Mouse (Mus musculus) ES-E14 (cell line): ENCODE data around the gene Zfhx3. TPM values are rescaled to one million over a fixed set of nuclear protein-coding genes. Genes with fewer than 3 reads are reported as not detected.

Source experiments
- DNase-seq: peaks from one replicate; pipeline ENCODE4 v3.0.0-alpha.2; 2013; ENCODE audit warnings: low read depth, low spot score
- H3K27ac ChIP-seq: 2 replicates; pipeline ENCODE4 v1.5.1; 2012; ENCODE audit warnings: low read depth, mild to moderate bottlenecking, low read length, moderate library complexity, mixed read lengths; ENCODE audit not compliant: poor library complexity, insufficient read depth, severe bottlenecking
- H3K36me3 ChIP-seq: 2 replicates; pipeline ENCODE4 v1.6.1; 2012; ENCODE audit warnings: mild to moderate bottlenecking, low read length, moderate library complexity, mixed read lengths; ENCODE audit not compliant: control insufficient read depth, poor library complexity, insufficient read depth, severe bottlenecking
- H3K4me1 ChIP-seq, 2 experiments: fragments of 150-350 bp in 1 of 2; sonication (generic) in 1 of 2; 2 replicates each; pipeline ENCODE4 v1.6.1; 2012; ENCODE audit warnings: low read length in 2 of 2, mild to moderate bottlenecking in 1 of 2, mixed read lengths in 1 of 2; ENCODE audit not compliant: control insufficient read depth in 2 of 2, insufficient read depth in 2 of 2, poor library complexity in 1 of 2
- H3K4me3 ChIP-seq, 2 experiments: fragments of 150-350 bp in 1 of 2; sonication (generic) in 1 of 2; 2 replicates each; pipeline ENCODE4 v1.5.1; 2012; ENCODE audit warnings: low read length in 2 of 2, low read depth in 1 of 2, mild to moderate bottlenecking in 1 of 2, mixed read lengths in 1 of 2; ENCODE audit not compliant: insufficient read depth in 1 of 2, poor library complexity in 1 of 2, severe bottlenecking in 1 of 2
- H3K9ac ChIP-seq: 2 replicates; pipeline ENCODE4 v1.6.1; 2012; ENCODE audit warnings: low read depth, mild to moderate bottlenecking, low read length, mixed read lengths; ENCODE audit not compliant: poor library complexity, insufficient read depth, severe bottlenecking
- H3K9me3 ChIP-seq: fragments of 150-350 bp; sonication (generic); 2 replicates; pipeline ENCODE4 v1.6.1; 2012; ENCODE audit warnings: low read depth, mild to moderate bottlenecking, low read length; ENCODE audit not compliant: control insufficient read depth, insufficient read depth
- CHD2 ChIP-seq: IDR thresholded peaks from 2 replicates; pipeline ENCODE4 v1.6.1; 2014; ENCODE audit warnings: mild to moderate bottlenecking, low read depth, low read length, inconsistent platforms
- HCFC1 ChIP-seq: IDR thresholded peaks from 2 replicates; pipeline ENCODE4 v1.6.1; 2012; ENCODE audit warnings: low read length, inconsistent platforms, borderline replicate concordance; ENCODE audit not compliant: insufficient read depth
- MAFK ChIP-seq: IDR thresholded peaks from 2 replicates; pipeline ENCODE4 v1.6.1; 2014; ENCODE audit warnings: mild to moderate bottlenecking, low read depth, low read length, inconsistent platforms; ENCODE audit not compliant: insufficient read depth
- ZC3H11A ChIP-seq: IDR thresholded peaks from 2 replicates; pipeline ENCODE4 v1.6.1; 2012; ENCODE audit warnings: low read depth, mild to moderate bottlenecking, inconsistent platforms, low read length, borderline replicate concordance
- ZNF384 ChIP-seq: IDR thresholded peaks from 2 replicates; pipeline ENCODE4 v1.6.1; 2012; ENCODE audit warnings: low read depth, low read length, inconsistent platforms
- in situ Hi-C, 2 experiments: fragments of 600-800 bp; cut with MboI; formaldehyde crosslinking; loops; one replicate each; pipeline ENCODE4 v1.15.1; 2025; ENCODE audit warnings: low sequenced_read_pairs in 2 of 2, inconsistent platforms in 1 of 2; ENCODE audit not compliant: unreplicated experiment in 2 of 2
- total RNA-seq: library from RNA; depleted of rRNA; stranded (reverse); fragments of 300-350 nt; gene quantifications from 2 replicates; pipeline ENCODE4 v1.2.3, GENCODE M21; 2012

Zfhx3 gene
- total RNA-seq, 1 experiment: 8.8 TPM

DNA sequence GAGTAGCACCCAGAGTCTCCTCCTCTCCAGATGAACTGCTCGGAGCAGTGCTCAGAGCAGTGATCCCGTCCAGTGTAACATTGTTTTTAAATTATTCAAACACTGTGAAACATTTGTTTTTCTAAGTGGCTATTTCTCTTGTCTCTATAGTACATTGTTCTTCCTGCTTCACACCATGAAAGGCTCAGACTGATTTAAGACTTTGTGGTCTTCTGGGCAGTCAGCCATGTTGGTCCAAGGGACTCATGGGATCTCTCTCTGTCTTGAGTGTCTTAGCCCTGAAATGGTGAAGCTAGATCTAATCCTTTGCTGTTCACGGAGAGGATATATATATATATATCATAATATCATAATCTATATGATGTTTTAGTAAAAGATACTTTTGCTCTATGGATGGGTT lies 480.1 kb downstream of the Zfhx3 start:
- Histone ChIP-seq H3K27ac (no peak overlapping the region), H3K4me3 (no peak overlapping the region), H3K9ac (no peak overlapping the region), H3K4me1 (no peaks in the 10 kb centered on the region), H3K36me3 (no peaks in the 10 kb centered on the region), H3K9me3 (no peaks in the 10 kb centered on the region)
- no peak for DNase-seq
- in situ Hi-C loops: no loop called here
- no peak for TF ChIP-seq ZNF384
- TF ChIP-seq ZC3H11A: no peak
- TF ChIP-seq CHD2: no peak
- TF ChIP-seq HCFC1: no peak
- TF ChIP-seq MAFK: no peak

GRCm38 (mm10) chr8:108424337-108424736 lies 481.9 kb downstream of the Zfhx3 start:
- Histone ChIP-seq H3K27ac (no peak overlapping the region), H3K9ac (no peak overlapping the region), H3K4me3 (no peak overlapping the region), H3K4me1 (no peaks in the 10 kb centered on the region), H3K9me3 (no peaks in the 10 kb centered on the region), H3K36me3 (no peaks in the 10 kb centered on the region)
- in situ Hi-C loops: no loop called here
- TF ChIP-seq MAFK: no peak
- no peak for DNase-seq

DNA sequence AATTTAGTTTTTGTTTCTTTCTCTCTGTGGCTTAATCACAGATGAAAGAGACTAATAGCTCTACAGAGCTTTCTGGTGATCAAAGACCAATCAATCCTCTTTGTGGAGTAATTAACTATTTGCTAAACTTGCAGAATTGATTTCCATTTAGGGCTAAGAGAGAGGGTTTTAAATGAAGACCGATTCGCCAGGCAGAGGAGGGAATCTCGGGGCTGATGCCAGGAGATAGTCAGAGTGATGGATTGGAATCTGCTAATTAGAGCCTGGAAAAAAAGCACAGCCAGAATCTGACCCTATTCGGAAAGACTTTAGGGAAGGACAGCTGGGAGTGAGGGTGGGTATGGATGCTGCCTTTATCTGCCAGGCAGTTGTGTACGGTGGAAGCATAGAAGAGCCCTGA lies 490.9 kb downstream of the Zfhx3 start:
- H3K9me3 ChIP-seq: no peaks in the 10 kb centered on the region
- no peaks in the 10 kb centered on the region for H3K4me1 ChIP-seq
- H3K36me3 ChIP-seq: no peaks in the 10 kb centered on the region
- no peak for DNase-seq
- in situ Hi-C loops: no loop called here
- H3K9ac ChIP-seq: no peak overlapping the region
- H3K4me3 ChIP-seq: no peak overlapping the region
- TF ChIP-seq CHD2: no peak
- TF ChIP-seq ZC3H11A: no peak
- no peak for TF ChIP-seq ZNF384
- TF ChIP-seq HCFC1: no peak
- TF ChIP-seq MAFK: no peak
- H3K27ac ChIP-seq: no peak overlapping the region

DNA sequence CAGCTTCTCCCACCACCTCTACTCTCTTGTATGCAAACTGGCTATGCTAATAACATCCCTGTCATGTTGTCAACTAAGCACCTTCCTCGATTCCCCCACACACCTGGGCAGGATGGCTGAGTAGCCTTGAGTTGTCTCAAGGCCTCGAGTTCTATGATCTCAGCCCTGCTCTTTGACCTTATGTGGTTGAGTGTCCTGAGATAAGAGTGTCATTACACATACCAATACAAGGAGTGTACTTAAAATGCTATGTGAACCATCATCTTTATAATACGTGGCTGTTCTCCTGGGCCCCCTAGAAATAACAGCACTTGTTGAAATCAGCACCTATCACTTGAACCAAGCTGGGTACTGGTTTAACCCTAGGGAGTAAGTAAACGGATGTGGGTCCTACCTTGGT lies 492.1 kb downstream of the Zfhx3 start:
- in situ Hi-C loops: no loop called here
- no peak overlapping the region for H3K4me3 ChIP-seq
- no peak overlapping the region for H3K27ac ChIP-seq
- H3K9me3 ChIP-seq: no peaks in the 10 kb centered on the region
- no peak overlapping the region for H3K9ac ChIP-seq
- TF ChIP-seq ZNF384 (no peak), MAFK (no peak)
- DNase-seq: no peak
- no peaks in the 10 kb centered on the region for H3K4me1 ChIP-seq
- H3K36me3 ChIP-seq: no peaks in the 10 kb centered on the region

DNA sequence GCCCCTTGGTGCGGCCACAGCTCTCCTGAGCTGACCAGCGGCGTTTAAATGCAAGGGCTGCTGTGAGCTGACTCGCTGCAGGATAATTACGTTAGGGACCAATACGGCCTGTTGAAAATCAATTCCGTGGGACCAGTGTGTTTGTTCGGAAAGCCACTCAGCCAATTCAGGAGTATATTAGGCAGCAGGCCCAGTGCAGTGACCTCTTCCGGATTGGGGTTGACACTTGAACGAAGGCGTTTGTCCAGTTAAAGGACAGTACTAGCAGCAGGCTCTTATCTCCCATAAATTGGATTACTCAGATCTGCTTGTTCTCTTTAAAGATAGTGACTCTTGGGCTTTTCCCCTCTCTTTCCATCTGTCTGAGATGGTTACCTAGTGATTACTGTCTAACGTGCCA lies 493.9 kb downstream of the Zfhx3 start:
- TF ChIP-seq ZC3H11A (no peak), HCFC1 (no peak), ZNF384 (no peak), CHD2 (no peak), MAFK (no peak)
- no peak overlapping the region for H3K27ac ChIP-seq
- no peaks in the 10 kb centered on the region for H3K9me3 ChIP-seq
- H3K4me1 ChIP-seq: no peaks in the 10 kb centered on the region
- H3K4me3 ChIP-seq: no peak overlapping the region
- H3K36me3 ChIP-seq: no peaks in the 10 kb centered on the region
- DNase-seq: no peak
- in situ Hi-C loops: no loop called here
- no peak overlapping the region for H3K9ac ChIP-seq
